Mouse (Mus musculus): ENCODE data around the gene Bcap29. TPM values are rescaled to one million over a fixed set of nuclear protein-coding genes. Genes with fewer than 3 reads are reported as not detected.

Gene Bcap29
- polyA plus RNA-seq, 1 experiment = 0.56 TPM

DNA sequence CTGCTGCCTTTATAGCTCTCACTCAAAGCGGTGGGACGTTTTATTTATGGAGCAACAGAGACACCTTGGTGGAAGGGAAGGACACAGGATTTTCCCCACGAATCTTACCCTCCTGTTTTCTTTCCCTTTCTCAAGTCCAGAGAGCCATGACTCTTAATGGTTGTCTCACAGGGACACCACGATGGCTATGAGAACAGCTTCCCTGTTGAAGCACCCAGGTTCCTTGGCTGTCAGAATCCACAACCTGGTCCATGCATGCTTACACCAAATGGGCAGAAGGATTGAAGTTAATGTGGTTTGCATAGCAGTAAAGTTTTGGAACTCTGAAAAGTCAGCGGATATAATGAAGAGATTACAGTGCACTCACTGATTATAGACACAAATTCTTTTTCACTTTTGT lies 74.5 kb downstream of the Bcap29 start:
- TF ChIP-seq POLR2A (IDR thresholded peaks at IDR 0.05; ENCODE audit: low read depth, low read length) (no peak), CTCF (IDR thresholded peaks at IDR 0.05; ENCODE audit: extremely low read depth, insufficient read length, insufficient replicate concordance, low read depth, low read length) (no peak)
- H3K27ac ChIP-seq (ENCODE audit: insufficient read depth, low read depth, low read length) = no peak overlapping the region
- no peaks in the 10 kb centered on the region for H3K4me1 ChIP-seq (ENCODE audit: control insufficient read depth, insufficient read depth, insufficient read length, low read length)
- peak overlapping the region; percentile 66 for H3K4me3 ChIP-seq (ENCODE audit: low read depth, low read length)
- H3K27me3 ChIP-seq (ENCODE audit: control insufficient read depth, insufficient read depth, low read length) = peaks cover 25% of the 10 kb centered on the region
- 15% methylated on average over 5 of the region's 5 CpGs for WGBS
- no peaks in the 10 kb centered on the region for H3K36me3 ChIP-seq (ENCODE audit: control insufficient read depth, insufficient read depth, low read length)

DNA sequence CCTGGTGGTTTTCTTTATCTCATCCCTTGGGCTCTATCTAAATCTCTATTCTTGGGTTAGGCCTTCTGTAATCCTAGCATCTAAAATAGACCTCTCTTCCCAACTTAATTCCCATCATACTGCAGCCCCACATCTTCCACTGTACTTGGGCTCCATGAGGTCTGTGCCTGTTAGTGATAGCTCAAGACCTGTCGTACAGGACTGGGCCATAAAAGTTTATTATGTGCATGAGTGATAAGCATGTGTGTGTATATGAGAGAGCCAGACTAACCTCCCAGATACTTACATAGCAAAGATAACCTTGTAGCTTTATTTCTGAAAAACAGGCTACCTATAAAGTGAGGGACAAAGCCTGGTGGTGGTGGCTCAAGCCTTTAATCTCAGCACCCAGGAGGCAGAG lies 80.1 kb downstream of the Bcap29 start:
- H3K4me1 ChIP-seq (ENCODE audit: control insufficient read depth, insufficient read depth, insufficient read length, low read length) = no peaks in the 10 kb centered on the region
- H3K27ac ChIP-seq (ENCODE audit: insufficient read depth, low read depth, low read length) = no peak overlapping the region
- H3K4me3 ChIP-seq (ENCODE audit: low read depth, low read length) = no peak overlapping the region
- TF ChIP-seq CTCF (IDR thresholded peaks at IDR 0.05; ENCODE audit: extremely low read depth, insufficient read length, insufficient replicate concordance, low read depth, low read length) = no peak
- no peak for TF ChIP-seq POLR2A (IDR thresholded peaks at IDR 0.05; ENCODE audit: low read depth, low read length)
- WGBS = 24% methylated on average over 1 of the region's 1 CpGs
- peaks cover 20% of the 10 kb centered on the region for H3K27me3 ChIP-seq (ENCODE audit: control insufficient read depth, insufficient read depth, low read length)
- H3K36me3 ChIP-seq (ENCODE audit: control insufficient read depth, insufficient read depth, low read length) = no peaks in the 10 kb centered on the region

DNA sequence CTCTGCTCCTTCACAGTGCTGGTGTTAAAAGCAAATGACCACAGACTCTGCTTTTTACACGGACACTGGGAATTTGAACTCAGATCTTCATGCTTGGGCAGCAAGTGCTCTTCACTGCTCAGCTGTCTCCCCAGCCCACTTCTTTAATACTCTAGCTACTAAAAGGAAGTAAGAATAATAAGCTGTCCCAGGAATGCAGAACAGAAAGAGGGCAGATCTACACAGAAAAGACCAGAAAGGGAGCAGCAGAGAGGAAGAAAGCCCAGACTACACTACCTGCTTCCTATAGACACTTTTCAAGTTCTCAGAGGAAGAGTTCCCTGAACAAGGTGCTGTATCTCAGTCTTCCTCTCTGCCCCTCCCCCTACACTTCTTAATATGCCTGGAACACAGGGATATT lies 83.2 kb downstream of the Bcap29 start:
- no peaks in the 10 kb centered on the region for H3K36me3 ChIP-seq (ENCODE audit: control insufficient read depth, insufficient read depth, low read length)
- H3K4me1 ChIP-seq (ENCODE audit: control insufficient read depth, insufficient read depth, insufficient read length, low read length) = no peaks in the 10 kb centered on the region
- no peak for TF ChIP-seq CTCF (IDR thresholded peaks at IDR 0.05; ENCODE audit: extremely low read depth, insufficient read length, insufficient replicate concordance, low read depth, low read length)
- no peak for TF ChIP-seq POLR2A (IDR thresholded peaks at IDR 0.05; ENCODE audit: low read depth, low read length)
- 0 out of 2 replicates have a peak, but pooled peaks cover 6% of the 10 kb centered on the region for H3K27me3 ChIP-seq (ENCODE audit: control insufficient read depth, insufficient read depth, low read length)
- H3K4me3 ChIP-seq (ENCODE audit: low read depth, low read length) = no peak overlapping the region
- H3K27ac ChIP-seq (ENCODE audit: insufficient read depth, low read depth, low read length) = no peak overlapping the region
- WGBS = 79% methylated on average over 1 of the region's 1 CpGs

DNA sequence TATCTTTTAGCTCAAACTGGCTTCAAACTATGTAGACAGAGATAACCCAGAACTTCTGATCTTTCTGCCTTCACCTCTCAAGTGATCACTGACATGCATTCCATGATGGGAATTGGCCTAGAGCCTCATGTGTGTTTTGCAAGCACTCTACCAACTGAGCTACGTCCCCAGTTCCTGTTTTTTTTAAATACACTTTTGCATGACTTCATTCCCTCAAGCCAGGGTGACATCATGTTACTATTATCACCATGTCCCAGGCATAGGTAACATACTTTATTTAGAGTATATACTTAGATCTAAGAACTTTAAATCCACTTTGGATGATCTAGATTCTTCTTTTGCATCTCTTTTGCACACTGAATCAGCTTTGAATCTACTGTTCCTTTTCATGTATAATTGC lies 88.4 kb downstream of the Bcap29 start:
- TF ChIP-seq CTCF (IDR thresholded peaks at IDR 0.05; ENCODE audit: extremely low read depth, insufficient read length, insufficient replicate concordance, low read depth, low read length) = no peak
- TF ChIP-seq POLR2A (IDR thresholded peaks at IDR 0.05; ENCODE audit: low read depth, low read length) = no peak
- no peaks in the 10 kb centered on the region for H3K4me1 ChIP-seq (ENCODE audit: control insufficient read depth, insufficient read depth, insufficient read length, low read length)
- no peaks in the 10 kb centered on the region for H3K36me3 ChIP-seq (ENCODE audit: control insufficient read depth, insufficient read depth, low read length)
- H3K27me3 ChIP-seq (ENCODE audit: control insufficient read depth, insufficient read depth, low read length) = no peaks in the 10 kb centered on the region
- no peak overlapping the region for H3K27ac ChIP-seq (ENCODE audit: insufficient read depth, low read depth, low read length)
- 67% methylated on average over 1 of the region's 1 CpGs for WGBS
- no peak overlapping the region for H3K4me3 ChIP-seq (ENCODE audit: low read depth, low read length)

DNA sequence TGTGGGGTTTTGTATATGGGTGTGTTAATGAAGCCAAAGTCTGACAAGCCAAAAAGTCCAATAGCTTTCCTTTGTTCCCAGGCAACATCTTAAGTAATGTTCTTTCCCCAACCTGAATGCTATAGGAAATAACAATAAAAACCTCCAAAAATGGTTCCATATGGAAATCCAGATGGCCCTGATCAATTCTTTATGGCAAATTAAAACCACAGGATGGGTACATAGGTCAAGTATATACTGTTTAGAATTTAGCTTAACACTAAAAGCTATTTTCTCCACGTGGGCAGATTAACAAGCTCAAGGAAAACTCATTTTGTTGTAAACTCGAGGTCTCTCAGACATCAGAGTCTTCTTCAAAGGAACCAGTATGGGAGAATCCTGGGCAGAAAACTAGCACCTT lies 89.2 kb downstream of the Bcap29 start:
- no peak overlapping the region for H3K4me3 ChIP-seq (ENCODE audit: low read depth, low read length)
- H3K4me1 ChIP-seq (ENCODE audit: control insufficient read depth, insufficient read depth, insufficient read length, low read length) = no peaks in the 10 kb centered on the region
- no peak overlapping the region for H3K27ac ChIP-seq (ENCODE audit: insufficient read depth, low read depth, low read length)
- WGBS = 65% methylated on average over 2 of the region's 2 CpGs
- H3K36me3 ChIP-seq (ENCODE audit: control insufficient read depth, insufficient read depth, low read length) = no peaks in the 10 kb centered on the region
- no peaks in the 10 kb centered on the region for H3K27me3 ChIP-seq (ENCODE audit: control insufficient read depth, insufficient read depth, low read length)
- TF ChIP-seq CTCF (IDR thresholded peaks at IDR 0.05; ENCODE audit: extremely low read depth, insufficient read length, insufficient replicate concordance, low read depth, low read length) (no peak), POLR2A (IDR thresholded peaks at IDR 0.05; ENCODE audit: low read depth, low read length) (no peak)

DNA sequence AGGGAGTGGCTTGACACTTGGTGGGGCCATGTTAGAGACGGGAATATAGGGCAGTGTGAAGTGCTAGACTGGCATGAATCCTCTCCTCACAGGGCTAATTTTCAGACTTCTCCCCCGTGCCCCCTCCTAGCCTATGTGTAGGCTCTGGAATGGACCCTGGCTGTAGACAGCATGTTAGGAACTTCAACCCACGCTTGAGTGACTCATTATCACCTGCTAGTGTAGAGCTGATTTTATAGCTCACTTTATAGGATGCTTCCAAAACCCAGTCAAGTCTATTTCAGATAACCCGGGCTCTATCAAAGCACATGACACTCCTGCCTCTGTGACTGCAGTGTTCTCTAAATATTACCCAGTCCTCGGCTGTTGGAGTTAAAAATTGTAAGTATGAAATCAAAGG lies 92.9 kb downstream of the Bcap29 start:
- H3K36me3 ChIP-seq (ENCODE audit: control insufficient read depth, insufficient read depth, low read length) = no peaks in the 10 kb centered on the region
- no peaks in the 10 kb centered on the region for H3K27me3 ChIP-seq (ENCODE audit: control insufficient read depth, insufficient read depth, low read length)
- 45% methylated on average over 5 of the region's 5 CpGs for WGBS
- H3K4me1 ChIP-seq (ENCODE audit: control insufficient read depth, insufficient read depth, insufficient read length, low read length) = peaks cover 7% of the 10 kb centered on the region; the same call in 1 of the 2 replicates
- no peak for TF ChIP-seq CTCF (IDR thresholded peaks at IDR 0.05; ENCODE audit: extremely low read depth, insufficient read length, insufficient replicate concordance, low read depth, low read length)
- no peak for TF ChIP-seq POLR2A (IDR thresholded peaks at IDR 0.05; ENCODE audit: low read depth, low read length)
- no peak overlapping the region for H3K4me3 ChIP-seq (ENCODE audit: low read depth, low read length)
- no peak overlapping the region for H3K27ac ChIP-seq (ENCODE audit: insufficient read depth, low read depth, low read length)

Other genes with a start within 250 kb of the Bcap29 start
- 18.9 and 20.6 TPM in 2 replicates for gene Slc26a3, start 243.8 kb downstream of the Bcap29 start, polyA plus RNA-seq (2012; rRNA removed)
- gene Cbll1, start 135.0 kb downstream of the Bcap29 start, polyA plus RNA-seq (2012; rRNA removed) = 1.8 and 4.1 TPM in 2 replicates
- 0.04 and 0.16 TPM in 2 replicates for gene Slc26a4, start 74.7 kb downstream of the Bcap29 start, polyA plus RNA-seq (2012; rRNA removed)
- 0.48 and 1.8 TPM in 2 replicates for gene Dus4l, start 20.2 kb upstream of the Bcap29 start, polyA plus RNA-seq (2012; rRNA removed)
- 5.7 and 7.3 TPM in 2 replicates for gene Cog5, start 20.2 kb upstream of the Bcap29 start, polyA plus RNA-seq (2012; rRNA removed)
- gene Gpr22, start 79.3 kb upstream of the Bcap29 start, polyA plus RNA-seq (2012; rRNA removed) = 0.05 and 0.13 TPM in 2 replicates

All from small intestine, adult 2 months (tissue).